Mouse (Mus musculus): Measurements from ENCODE around the gene Pcdh8. TPM values are rescaled to one million over a fixed set of nuclear protein-coding genes. Genes with fewer than 3 reads are reported as not detected.

The Pcdh8 gene
- polyA plus RNA-seq (2015; fragmentation: Illumina TruSeq; extraction: RNeasy Lipid Tissue Mini Kit (QIAGEN cat#74804); ENCODE audit: insufficient read depth, low replicate concordance): not detected

GRCm38 (mm10) chr14:79771094-79771535, at the start of gene Pcdh8:
Pcdh8 (minus strand) TSS chr14:79771312.

Other genes with a start within 250 kb of the Pcdh8 start
- gene Sugt1, start 183.6 kb downstream of the Pcdh8 start, polyA plus RNA-seq (2015; fragmentation: Illumina TruSeq; extraction: RNeasy Lipid Tissue Mini Kit (QIAGEN cat#74804); ENCODE audit: insufficient read depth, low replicate concordance): 150 TPM
- gene Cnmd, start 109.1 kb downstream of the Pcdh8 start, polyA plus RNA-seq (2015; fragmentation: Illumina TruSeq; extraction: RNeasy Lipid Tissue Mini Kit (QIAGEN cat#74804); ENCODE audit: insufficient read depth, low replicate concordance): not detected
- gene Olfm4, start 212.8 kb upstream of the Pcdh8 start, polyA plus RNA-seq (2015; fragmentation: Illumina TruSeq; extraction: RNeasy Lipid Tissue Mini Kit (QIAGEN cat#74804); ENCODE audit: insufficient read depth, low replicate concordance): 0.29 TPM